Mouse (Mus musculus): ENCODE results near the gene Tnp2. TPM values are rescaled to one million over a fixed set of nuclear protein-coding genes. Genes with fewer than 3 reads are reported as not detected.

Gene Tnp2
- polyA plus RNA-seq, 1 experiment from 2014 or later, result not detected

DNA sequence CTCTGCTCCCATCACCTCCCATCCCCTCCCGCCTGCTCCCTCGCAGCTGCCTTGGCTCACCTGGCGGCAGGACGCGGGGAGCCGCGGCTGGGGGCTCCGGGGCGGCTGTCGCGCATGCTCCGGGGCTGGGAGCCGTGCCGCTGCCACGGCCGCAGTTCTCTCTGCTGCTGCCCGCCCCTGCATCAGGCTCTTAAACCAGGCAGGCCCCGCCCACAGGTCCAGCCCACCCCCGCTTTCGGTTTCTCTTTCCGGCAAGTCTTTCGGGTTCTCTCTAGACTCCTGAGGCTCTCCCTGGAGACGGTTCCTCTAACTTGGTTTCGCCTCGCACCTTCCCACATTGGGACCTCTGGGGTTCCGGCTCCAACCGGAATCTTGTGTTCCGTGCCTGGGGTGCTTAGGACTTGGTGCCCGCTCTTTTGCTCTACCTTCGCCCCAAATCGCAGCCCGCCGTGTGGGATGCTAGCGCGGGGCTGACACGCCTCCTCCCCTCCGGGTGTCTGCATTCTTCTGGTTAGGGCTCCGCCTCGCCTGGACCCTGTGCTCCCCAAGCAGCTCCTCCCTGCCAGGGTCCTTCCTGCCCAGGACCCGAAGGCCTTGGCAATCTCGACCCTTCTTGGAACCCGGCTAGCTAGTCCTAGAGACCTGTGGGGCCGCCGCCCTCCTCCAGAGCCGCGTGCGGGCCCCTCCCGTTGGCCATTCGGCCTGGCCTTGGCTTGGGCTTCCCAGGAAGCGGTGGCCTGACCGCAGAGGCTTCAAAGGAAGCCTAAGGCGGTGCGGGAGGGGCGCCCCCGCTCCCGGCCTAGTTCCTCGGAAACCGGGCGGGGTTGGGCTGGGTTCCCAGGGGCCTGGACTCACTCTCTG is 2.9 kb downstream of the Tnp2 start, which contains the start of gene Socs1:
Socs1 (minus strand) TSS at position 166 of the 861 bp plus-strand sequence.
- H3K27me3 ChIP-seq (replicated peaks; ENCODE audit: control insufficient read depth, insufficient read depth, low read length), result no peaks in the 10 kb centered on the region
- H3K4me1 ChIP-seq (ENCODE audit: control insufficient read depth, insufficient read depth, low read length), result peaks cover 19% of the 10 kb centered on the region
- H3K9me3 ChIP-seq (ENCODE audit: control insufficient read depth, low read length), result no peaks in the 10 kb centered on the region
- H3K4me2 ChIP-seq (ENCODE audit: low read depth, low read length), result peak within 1 kb of the TSS; percentile 97
- H3K9ac ChIP-seq (ENCODE audit: low read depth, low read length), result peak within 1 kb of the TSS; percentile 86
- H3K36me3 ChIP-seq (ENCODE audit: control insufficient read depth, insufficient read depth, low read length), result 0 out of 2 replicates have a peak, but pooled peaks cover 2% of the 10 kb centered on the region
- peak within 1 kb of the TSS; percentile 99 for H3K27ac ChIP-seq (ENCODE audit: low read length)
- peak; percentile 89 for ATAC-seq
- H3K4me3 ChIP-seq (ENCODE audit: low read length), result peak within 1 kb of the TSS; percentile 79
- WGBS, result under 1% methylated on average over 59 of the region's 59 CpGs

DNA sequence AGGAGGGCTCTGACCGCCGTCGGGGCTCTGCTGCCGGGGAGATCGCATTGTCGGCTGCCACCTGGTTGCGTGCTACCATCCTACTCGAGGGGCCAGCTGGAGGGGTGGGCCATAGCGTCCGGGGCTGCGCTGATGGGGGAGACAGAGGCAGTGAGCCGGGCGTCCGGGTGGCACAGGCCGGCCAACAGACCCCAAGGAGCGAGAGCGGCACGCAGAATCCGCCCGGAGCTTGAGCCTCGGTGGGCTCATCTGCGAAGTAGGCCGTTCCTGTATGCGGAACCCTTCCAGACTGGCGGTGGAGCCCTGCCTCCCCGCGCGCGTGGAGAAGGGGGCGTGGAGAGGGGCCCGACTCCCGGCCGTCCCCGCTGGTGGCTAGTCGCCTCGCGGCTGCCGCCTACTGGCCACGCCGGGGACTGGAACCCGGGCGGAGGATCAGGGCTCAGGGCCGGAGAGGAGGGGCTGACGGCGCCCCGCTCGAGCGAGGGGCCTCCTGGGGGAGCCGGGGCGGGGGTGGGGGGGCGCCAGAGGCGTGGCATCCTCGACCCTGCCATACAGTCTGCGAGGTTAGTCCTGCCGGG is 3.6 kb downstream of the Tnp2 start:
- peak overlapping the region; percentile 79 for H3K4me3 ChIP-seq (ENCODE audit: low read length)
- H3K27ac ChIP-seq (ENCODE audit: low read length), result peak overlapping the region; percentile 99
- H3K4me2 ChIP-seq (ENCODE audit: low read depth, low read length), result peak overlapping the region; percentile 97
- 0 out of 2 replicates have a peak, but pooled peaks cover 2% of the 10 kb centered on the region for H3K36me3 ChIP-seq (ENCODE audit: control insufficient read depth, insufficient read depth, low read length)
- peak; percentile 84 for ATAC-seq
- no peaks in the 10 kb centered on the region for H3K27me3 ChIP-seq (replicated peaks; ENCODE audit: control insufficient read depth, insufficient read depth, low read length)
- 0% methylated on average over 55 of the region's 55 CpGs for WGBS
- H3K9me3 ChIP-seq (ENCODE audit: control insufficient read depth, low read length), result no peaks in the 10 kb centered on the region
- H3K4me1 ChIP-seq (ENCODE audit: control insufficient read depth, insufficient read depth, low read length), result peaks cover 19% of the 10 kb centered on the region
- peak overlapping the region; percentile 86 for H3K9ac ChIP-seq (ENCODE audit: low read depth, low read length)

DNA sequence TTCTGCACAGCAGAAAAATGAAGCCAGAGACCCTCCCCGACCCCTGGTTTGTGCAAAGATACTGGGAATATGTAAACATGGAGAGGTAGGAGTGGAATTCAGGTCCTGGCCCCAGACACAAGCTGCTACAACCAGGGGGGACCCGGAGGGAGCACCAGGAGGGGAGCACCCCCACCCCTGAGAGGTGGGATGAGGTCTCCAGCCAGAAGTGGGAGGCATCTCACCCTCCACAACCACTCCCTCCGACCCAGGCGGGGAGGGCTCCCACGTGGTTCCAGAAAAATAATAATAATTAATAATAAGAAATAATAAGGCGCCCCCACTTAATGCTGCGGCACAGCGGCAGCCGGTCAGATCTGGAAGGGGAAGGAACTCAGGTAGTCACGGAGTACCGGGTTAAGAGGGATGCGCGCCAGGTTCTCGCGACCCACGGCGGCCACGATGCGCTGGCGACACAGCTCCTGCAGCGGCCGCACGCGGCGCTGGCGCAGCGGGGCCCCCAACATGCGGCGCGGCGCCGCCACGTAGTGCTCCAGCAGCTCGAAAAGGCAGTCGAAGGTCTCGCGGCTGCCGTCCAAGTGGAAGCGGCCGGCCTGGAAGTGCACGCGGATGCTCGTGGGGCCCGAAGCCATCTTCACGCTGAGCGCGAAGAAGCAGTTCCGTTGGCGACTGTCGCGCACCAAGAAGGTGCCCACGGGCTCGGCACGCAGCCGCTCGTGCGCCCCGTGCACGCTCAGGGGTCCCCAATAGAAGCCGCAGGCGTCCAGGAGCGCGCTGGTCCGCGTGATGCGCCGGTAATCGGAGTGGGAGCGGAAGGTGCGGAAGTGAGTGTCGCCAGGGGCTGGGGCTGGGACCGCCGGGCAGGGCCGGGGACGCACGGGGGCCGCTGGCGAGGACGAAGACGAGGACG is 4.3 kb downstream of the Tnp2 start:
- 2% methylated on average over 80 of the region's 81 CpGs for WGBS
- peak; percentile 4; the same call in 1 of the 2 replicates for ATAC-seq

DNA sequence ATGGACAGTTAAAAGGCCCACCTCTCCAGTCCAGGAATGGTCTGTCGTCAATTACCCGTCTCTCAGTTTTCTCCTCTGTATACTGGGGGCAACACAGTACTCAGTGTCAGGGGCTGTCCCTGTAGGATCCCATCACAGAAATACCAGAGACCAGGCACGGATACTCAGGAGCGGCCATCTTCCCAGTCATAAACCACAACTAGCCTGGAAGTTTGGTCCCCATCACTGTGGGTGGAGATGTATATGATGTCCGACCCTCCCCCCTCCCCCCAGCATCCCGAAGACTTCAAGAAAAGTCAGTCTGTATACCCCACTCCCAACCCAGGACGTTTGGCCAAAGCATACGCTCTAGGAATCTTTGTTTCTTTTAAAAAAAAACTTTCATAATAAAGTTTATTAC is 5.0 kb downstream of the Tnp2 start:
- WGBS, result 58% methylated on average over 8 of the region's 8 CpGs
- Histone ChIP-seq H3K4me3 (ENCODE audit: low read length) (peak overlapping the region; percentile 17), H3K27ac (ENCODE audit: low read length) (no peak overlapping the region), H3K9me3 (ENCODE audit: control insufficient read depth, low read length) (no peaks in the 10 kb centered on the region), H3K9ac (ENCODE audit: low read depth, low read length) (peak overlapping the region; percentile 17; the same call in 1 of the 2 replicates), H3K27me3 (replicated peaks; ENCODE audit: control insufficient read depth, insufficient read depth, low read length) (no peaks in the 10 kb centered on the region), H3K36me3 (ENCODE audit: control insufficient read depth, insufficient read depth, low read length) (0 out of 2 replicates have a peak, but pooled peaks cover 2% of the 10 kb centered on the region), H3K4me2 (ENCODE audit: low read depth, low read length) (peak overlapping the region; percentile 97), H3K4me1 (ENCODE audit: control insufficient read depth, insufficient read depth, low read length) (peaks cover 19% of the 10 kb centered on the region)
- ATAC-seq, result no peak

More for the DNA sequence above, 4.3 kb downstream of the Tnp2 start:
- Histone ChIP-seq H3K9me3 (ENCODE audit: control insufficient read depth, low read length) (no peaks in the 10 kb centered on the region), H3K27me3 (replicated peaks; ENCODE audit: control insufficient read depth, insufficient read depth, low read length) (no peaks in the 10 kb centered on the region), H3K9ac (ENCODE audit: low read depth, low read length) (peak overlapping the region; percentile 86), H3K4me3 (ENCODE audit: low read length) (peak overlapping the region; percentile 79), H3K27ac (ENCODE audit: low read length) (peak overlapping the region; percentile 99), H3K4me1 (ENCODE audit: control insufficient read depth, insufficient read depth, low read length) (peaks cover 19% of the 10 kb centered on the region), H3K36me3 (ENCODE audit: control insufficient read depth, insufficient read depth, low read length) (0 out of 2 replicates have a peak, but pooled peaks cover 2% of the 10 kb centered on the region), H3K4me2 (ENCODE audit: low read depth, low read length) (peak overlapping the region; percentile 97)

DNA sequence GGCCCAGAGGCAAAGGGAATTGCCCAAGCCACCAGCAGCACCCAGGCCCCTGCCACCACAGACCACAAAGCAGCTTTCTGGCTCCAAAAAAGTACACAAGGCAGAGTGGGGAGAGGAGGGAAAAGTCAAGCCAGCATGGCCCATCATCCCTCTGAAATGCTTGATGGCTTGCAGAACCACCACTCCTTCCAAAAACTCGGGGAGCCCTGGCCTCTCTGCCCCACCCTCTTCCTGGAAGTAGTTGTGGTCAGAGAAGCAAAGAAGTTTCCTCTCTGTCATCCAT is 5.4 kb downstream of the Tnp2 start:
- Histone ChIP-seq H3K9me3 (ENCODE audit: control insufficient read depth, low read length) (no peaks in the 10 kb centered on the region), H3K36me3 (ENCODE audit: control insufficient read depth, insufficient read depth, low read length) (0 out of 2 replicates have a peak, but pooled peaks cover 2% of the 10 kb centered on the region), H3K4me2 (ENCODE audit: low read depth, low read length) (peak overlapping the region; percentile 97; the same call in 1 of the 2 replicates), H3K4me3 (ENCODE audit: low read length) (peak overlapping the region; percentile 17), H3K27me3 (replicated peaks; ENCODE audit: control insufficient read depth, insufficient read depth, low read length) (no peaks in the 10 kb centered on the region), H3K27ac (ENCODE audit: low read length) (no peak overlapping the region), H3K9ac (ENCODE audit: low read depth, low read length) (peak overlapping the region; percentile 17; the same call in 1 of the 2 replicates), H3K4me1 (ENCODE audit: control insufficient read depth, insufficient read depth, low read length) (peaks cover 19% of the 10 kb centered on the region)
- WGBS, result 0% methylated on average over 1 of the region's 1 CpGs
- ATAC-seq, result no peak

DNA sequence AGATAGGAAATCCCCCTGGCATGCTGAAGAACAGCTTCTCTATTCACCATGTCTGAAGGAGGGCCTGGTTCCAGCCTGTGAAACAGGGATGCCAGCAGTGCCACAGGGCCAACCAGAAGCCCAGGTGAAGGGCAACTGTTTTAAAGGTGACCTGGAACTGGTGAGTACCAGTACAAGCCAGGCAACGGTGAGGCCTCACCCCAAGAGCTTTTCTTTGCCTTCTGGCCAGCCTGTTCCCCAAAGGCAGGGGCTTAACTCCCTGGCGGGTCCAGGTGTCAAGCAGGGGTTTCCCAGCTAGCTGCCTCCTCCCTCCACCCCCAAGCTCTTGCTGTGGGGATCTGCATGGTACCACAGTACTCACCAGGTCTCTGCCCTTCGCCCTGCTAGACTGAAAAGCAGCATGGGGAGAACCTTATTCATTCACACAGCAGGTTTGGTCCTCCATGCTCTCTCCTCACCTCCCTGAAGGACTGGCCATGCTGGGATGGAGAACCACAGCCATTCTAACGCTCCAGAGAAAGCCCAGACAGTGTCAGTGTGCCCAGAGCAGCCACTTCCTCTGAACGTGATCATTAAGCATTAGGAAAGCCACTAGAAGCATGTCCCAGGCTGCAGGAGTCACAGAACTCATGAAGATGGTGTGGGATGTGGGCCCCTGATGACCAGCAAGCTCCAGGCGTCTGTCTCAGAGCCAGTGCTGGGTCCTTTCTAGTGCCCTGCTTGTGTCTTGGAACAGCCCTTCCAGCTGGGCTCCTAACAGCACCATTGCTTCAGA is 5.9 kb downstream of the Tnp2 start:
- H3K9ac ChIP-seq (ENCODE audit: low read depth, low read length), result peak overlapping the region; percentile 40; the same call in 1 of the 2 replicates
- H3K36me3 ChIP-seq (ENCODE audit: control insufficient read depth, insufficient read depth, low read length), result 0 out of 2 replicates have a peak, but pooled peaks cover 2% of the 10 kb centered on the region
- peak overlapping the region; percentile 17; the same call in 1 of the 2 replicates for H3K4me3 ChIP-seq (ENCODE audit: low read length)
- WGBS, result 63% methylated on average over 6 of the region's 6 CpGs
- H3K4me1 ChIP-seq (ENCODE audit: control insufficient read depth, insufficient read depth, low read length), result peaks cover 19% of the 10 kb centered on the region
- no peak for ATAC-seq
- H3K4me2 ChIP-seq (ENCODE audit: low read depth, low read length), result peak overlapping the region; percentile 97
- H3K27me3 ChIP-seq (replicated peaks; ENCODE audit: control insufficient read depth, insufficient read depth, low read length), result no peaks in the 10 kb centered on the region
- no peak overlapping the region for H3K27ac ChIP-seq (ENCODE audit: low read length)
- H3K9me3 ChIP-seq (ENCODE audit: control insufficient read depth, low read length), result no peaks in the 10 kb centered on the region

DNA sequence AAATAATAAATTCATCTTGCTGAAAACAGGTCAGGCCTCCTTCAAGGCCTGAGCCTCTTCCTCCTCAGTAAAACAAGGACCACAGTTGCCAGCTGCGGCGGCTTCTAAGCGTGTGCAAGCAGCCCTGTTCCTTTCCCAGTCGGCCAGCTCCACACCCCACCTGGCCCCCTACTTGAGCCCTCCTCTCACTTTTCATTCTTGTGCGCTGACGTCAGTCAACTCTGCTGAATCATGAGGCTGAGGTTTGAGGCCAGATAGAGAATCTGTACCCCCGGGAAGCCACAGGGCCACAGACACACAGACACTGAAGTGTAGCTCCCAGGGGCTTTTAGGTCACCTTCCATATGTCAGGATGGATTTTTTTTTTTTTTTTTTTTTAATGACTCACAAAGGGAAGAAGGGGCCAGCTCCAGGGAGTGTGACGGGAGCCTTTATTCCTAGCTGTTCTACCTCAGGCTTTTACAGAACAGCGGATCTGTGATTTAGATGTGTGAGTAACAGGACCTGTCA is 6.5 kb downstream of the Tnp2 start:
- Histone ChIP-seq H3K36me3 (ENCODE audit: control insufficient read depth, insufficient read depth, low read length) (0 out of 2 replicates have a peak, but pooled peaks cover 2% of the 10 kb centered on the region), H3K9ac (ENCODE audit: low read depth, low read length) (no peak overlapping the region), H3K4me1 (ENCODE audit: control insufficient read depth, insufficient read depth, low read length) (peaks cover 19% of the 10 kb centered on the region), H3K4me3 (ENCODE audit: low read length) (no peak overlapping the region), H3K9me3 (ENCODE audit: control insufficient read depth, low read length) (no peaks in the 10 kb centered on the region), H3K4me2 (ENCODE audit: low read depth, low read length) (no peak overlapping the region), H3K27ac (ENCODE audit: low read length) (no peak overlapping the region), H3K27me3 (replicated peaks; ENCODE audit: control insufficient read depth, insufficient read depth, low read length) (no peaks in the 10 kb centered on the region)
- 55% methylated on average over 9 of the region's 9 CpGs for WGBS
- ATAC-seq, result no peak

DNA sequence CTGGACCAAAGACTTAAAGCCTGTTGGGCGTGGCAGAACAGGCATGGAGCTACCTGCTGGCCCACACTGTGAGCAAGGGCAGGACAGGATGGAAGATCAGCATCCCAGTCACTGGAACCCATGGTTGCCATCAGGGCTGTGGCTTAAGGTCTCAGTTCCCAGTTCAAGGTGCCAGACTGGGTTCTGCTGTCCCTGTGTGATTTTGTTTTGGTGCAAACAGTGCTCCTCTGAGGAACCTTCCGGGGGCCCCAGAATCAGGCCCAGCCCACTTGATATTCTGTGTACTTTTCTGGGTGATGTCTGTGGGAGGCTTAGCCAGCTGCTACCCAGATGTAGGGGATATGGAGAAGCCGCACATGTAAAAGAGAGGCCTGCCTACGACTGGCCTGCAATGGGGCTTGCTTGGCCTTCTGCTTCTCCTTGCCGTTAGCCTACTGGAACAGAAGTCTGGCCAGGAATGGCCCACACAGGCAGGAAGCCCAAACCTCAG is 7.8 kb downstream of the Tnp2 start:
- H3K27ac ChIP-seq (ENCODE audit: low read length), result no peak overlapping the region
- H3K36me3 ChIP-seq (ENCODE audit: control insufficient read depth, insufficient read depth, low read length), result 0 out of 2 replicates have a peak, but pooled peaks cover 2% of the 10 kb centered on the region
- no peaks in the 10 kb centered on the region for H3K27me3 ChIP-seq (replicated peaks; ENCODE audit: control insufficient read depth, insufficient read depth, low read length)
- H3K4me3 ChIP-seq (ENCODE audit: low read length), result no peak overlapping the region
- ATAC-seq, result no peak
- H3K4me1 ChIP-seq (ENCODE audit: control insufficient read depth, insufficient read depth, low read length), result peaks cover 14% of the 10 kb centered on the region
- H3K4me2 ChIP-seq (ENCODE audit: low read depth, low read length), result no peak overlapping the region
- no peaks in the 10 kb centered on the region for H3K9me3 ChIP-seq (ENCODE audit: control insufficient read depth, low read length)
- no peak overlapping the region for H3K9ac ChIP-seq (ENCODE audit: low read depth, low read length)
- 65% methylated on average over 5 of the region's 5 CpGs for WGBS

Data from intestine, embryonic 16.5 days (tissue).